Mouse (Mus musculus): ENCODE data around the gene Klk10.

- TF ChIP-seq CTCF (IDR thresholded peaks at IDR 0.05; ENCODE audit: insufficient read depth, low read length), result no peak
- TF ChIP-seq POLR2A (IDR thresholded peaks at IDR 0.05; ENCODE audit: borderline replicate concordance, extremely low read depth, low read depth, low read length), result no peak
These were observed 6.5 kb upstream of the Klk10 start, which contains the start of gene Klk11 for GRCm38 (mm10) chr7:43774364-43774763.
